Comparison of ENCODE assay signal across 9 mouse cellular contexts in the genomic region with DNA sequence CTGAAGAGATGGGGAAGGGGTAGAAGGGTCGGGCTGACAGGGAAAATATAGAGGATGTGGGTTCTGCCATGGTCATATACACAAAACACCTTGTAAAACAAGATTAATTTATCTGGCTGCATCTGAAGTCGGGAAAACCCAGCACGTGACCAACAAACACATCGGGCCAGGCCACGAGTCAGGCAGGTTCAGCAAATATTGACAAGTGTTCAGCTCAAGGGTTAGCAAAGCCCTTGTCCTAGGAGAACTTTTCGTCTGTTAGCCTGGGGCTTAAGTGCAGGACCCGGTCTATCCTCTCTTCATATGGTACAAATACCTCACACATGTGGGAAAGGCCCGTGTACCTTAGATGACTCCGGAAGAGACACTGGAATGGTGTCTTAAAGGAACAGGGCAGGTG. TPM values are rescaled to one million over a fixed set of nuclear protein-coding genes. Genes with fewer than 3 reads are reported as not detected.
DNase-seq lines count a peak whose midpoint lies in the region; ATAC-seq and TF ChIP-seq lines count a peak whose summit lies in the region.
"Had no signal": no experiment of that assay in that cellular context is flagged by ENCODE, and none has a peak within 500 bp of the region (broad histone marks: within the 10 kb centered on the region; RNA-seq: fewer than 3 reads in every experiment).

No protein-coding gene starts in this region.

- no peak for ATAC-seq in heart, postnatal 0 days (ENCODE audit: insufficient read depth, low read depth)
- ATAC-seq in intestine, embryonic 16.5 days: peak; percentile 10; the same call in 1 of the 2 replicates
- no peak for ATAC-seq in frontal cortex, adult (ENCODE audit: low TSS enrichment)

- no peak overlapping the region for H3K4me2 ChIP-seq in heart, postnatal 0 days (ENCODE audit: low read depth, low read length)
- H3K4me2 ChIP-seq in intestine, embryonic 16.5 days (ENCODE audit: low read depth, low read length): peak overlapping the region; percentile 16

- WGBS in heart, postnatal 0 days: 66% methylated on average over 9 of the region's 9 CpGs
- 42% methylated on average over 9 of the region's 9 CpGs for WGBS in intestine, embryonic 16.5 days

- peak overlapping the region; percentile 32; the same call in 1 of the 2 replicates for H3K27ac ChIP-seq in heart, postnatal 0 days (ENCODE audit: low read depth)
- H3K27ac ChIP-seq in brown adipose tissue, adult 24 weeks (replicated peaks; ENCODE audit: low read depth, low read length): peak overlapping the region; percentile 41
- H3K27ac ChIP-seq in intestine, embryonic 16.5 days (ENCODE audit: low read length): peak overlapping the region; percentile 68
- H3K27ac ChIP-seq: neural tube, embryonic 12.5 days had no signal

- no peak overlapping the region; the same call in 1 of the 2 replicates for H3K9ac ChIP-seq in heart, postnatal 0 days (replicated peaks; ENCODE audit: low read depth, low read length)
- H3K9ac ChIP-seq in intestine, embryonic 16.5 days (ENCODE audit: low read depth, low read length): no peak overlapping the region
- H3K9ac ChIP-seq: neural tube, embryonic 12.5 days had no signal

- no peak for TF ChIP-seq EP300 in heart, postnatal 0 days (IDR thresholded peaks at IDR 0.05; ENCODE audit: low read depth)

- H3K27me3 ChIP-seq in heart, postnatal 0 days (ENCODE audit: control insufficient read depth, insufficient read depth, low read length): no peaks in the 10 kb centered on the region
- no peaks in the 10 kb centered on the region for H3K27me3 ChIP-seq in intestine, embryonic 16.5 days (replicated peaks; ENCODE audit: control insufficient read depth, insufficient read depth, low read length)
- H3K27me3 ChIP-seq: neural tube, embryonic 12.5 days had no signal

- TF ChIP-seq CTCF in heart, postnatal 0 days (IDR thresholded peaks at IDR 0.05; ENCODE audit: low read depth): no peak

- no peaks in the 10 kb centered on the region for H3K36me3 ChIP-seq in heart, postnatal 0 days (replicated peaks; ENCODE audit: control insufficient read depth, insufficient read depth, low read length)
- no peaks in the 10 kb centered on the region for H3K36me3 ChIP-seq in intestine, embryonic 16.5 days (ENCODE audit: control insufficient read depth, insufficient read depth, low read length)
- H3K36me3 ChIP-seq: neural tube, embryonic 12.5 days had no signal

- no peaks in the 10 kb centered on the region for H3K9me3 ChIP-seq in heart, postnatal 0 days (replicated peaks; ENCODE audit: control insufficient read depth, low read length)
- H3K9me3 ChIP-seq in intestine, embryonic 16.5 days (ENCODE audit: control insufficient read depth, low read length): no peaks in the 10 kb centered on the region
- H3K9me3 ChIP-seq: neural tube, embryonic 12.5 days had no signal

- no peak overlapping the region for H3K4me3 ChIP-seq in heart, postnatal 0 days (ENCODE audit: low read depth, low read length)
- no peak overlapping the region for H3K4me3 ChIP-seq in brown adipose tissue, adult 24 weeks (ENCODE audit: insufficient read depth, low read depth, low read length)
- no peak overlapping the region for H3K4me3 ChIP-seq in intestine, embryonic 16.5 days (ENCODE audit: low read length)
- H3K4me3 ChIP-seq: neural tube, embryonic 12.5 days had no signal

- DNase-seq in heart, postnatal 0 days (ENCODE audit: low spot score): no peak
- DNase-seq in heart, adult 11 months: no peak
- peak; percentile 85 for DNase-seq in lung, postnatal 36 days
- DNase-seq in kidney, postnatal 25 days: no peak
- DNase-seq in spleen, postnatal 36 days (ENCODE audit: low spot score in 2 of 2): no peak

- peaks cover 78% of the 10 kb centered on the region for H3K4me1 ChIP-seq in heart, postnatal 0 days (ENCODE audit: control insufficient read depth, insufficient read depth)
- H3K4me1 ChIP-seq in brown adipose tissue, adult 24 weeks (ENCODE audit: control insufficient read depth, insufficient read depth, insufficient read length, low read length): peaks cover 59% of the 10 kb centered on the region
- peaks cover 86% of the 10 kb centered on the region for H3K4me1 ChIP-seq in intestine, embryonic 16.5 days (ENCODE audit: control insufficient read depth, insufficient read depth, low read length)

RNA-seq across cellular contexts. Expression of gene Sh3pxd2a, which starts 18.1 kb away (rescaled TPM):
- total RNA-seq in heart, postnatal 0 days (2014; rRNA removed; ENCODE audit: low replicate concordance): 45.0 and 47.2 TPM in 2 replicates
- 2.9 and 3.4 TPM in 2 replicates for polyA plus RNA-seq in heart, postnatal 0 days (2015; fragmentation: Nextera tagmentation; extraction: Ambion mirVana)
- polyA plus RNA-seq in brown adipose tissue, adult 24 weeks (2012; ENCODE audit: insufficient read depth, insufficient read length, missing spikeins): 86.1 and 119 TPM in 2 replicates
- 3.0 and 3.6 TPM in 2 replicates for polyA plus RNA-seq in intestine, embryonic 16.5 days (2015; fragmentation: Nextera tagmentation; extraction: Ambion mirVana)

Comparison
In these comparisons a context has a peak if more than half of its experiments do, and no peak if none do; other contexts are left out.
1. RNA of gene Sh3pxd2a, which starts 18.1 kb away (polyA plus RNA-seq): 86.1 to 119 TPM in brown adipose tissue, adult 24 weeks; 2.9 to 3.4 TPM in heart, postnatal 0 days and 3.0 to 3.6 TPM in intestine, embryonic 16.5 days; every median in the first group is over 10 times any median in the second.
2. Peak in every context shown above with its lines, with median percentiles within 50 percentile points of each other: H3K27ac ChIP-seq.